Mouse (Mus musculus) pancreas, adult 10 weeks (tissue): ENCODE results near the gene Nphs1. TPM values are rescaled to one million over a fixed set of nuclear protein-coding genes. Genes with fewer than 3 reads are reported as not detected.

Source experiments
- polyA plus RNA-seq: library from polyadenylated mRNA; stranded (reverse); fragments of 350-450 nt; fragmentation: Illumina TruSeq; extraction: RNeasy Lipid Tissue Mini Kit (QIAGEN cat#74804); gene quantifications from one replicate; pipeline ENCODE4 v1.2.3, GENCODE M21; 2015; ENCODE audit warnings: low read depth, low replicate concordance; ENCODE audit not compliant: insufficient read depth

Gene Nphs1
- 42.1 TPM for polyA plus RNA-seq

GRCm38 (mm10) chr7:30457629-30458330 lies at the start of gene Nphs1, which contains the start of gene Kirrel2:
Gene Nphs1, plus strand, starts transcription at chr7:30458315.
Gene Kirrel2, minus strand, starts transcription at chr7:30457690.

GRCm38 (mm10) chr7:30413596-30413995 lies 44.5 kb upstream of the Nphs1 start, which contains the start of gene Tyrobp:
Gene Tyrobp, plus strand, starts transcription at chr7:30413760.

GRCm38 (mm10) chr7:30419561-30420499 lies 38.3 kb upstream of the Nphs1 start, which contains the start of gene Hcst:
Gene Hcst, minus strand, starts transcription at chr7:30419854.

GRCm38 (mm10) chr7:30421175-30421889 lies 36.8 kb upstream of the Nphs1 start, which contains the start of gene Nfkbid:
Gene Nfkbid, plus strand, starts transcription at chr7:30421732.

GRCm38 (mm10) chr7:30444971-30445751 lies 13.0 kb upstream of the Nphs1 start, which contains the start of gene Aplp1:
Gene Aplp1, minus strand, starts transcription at chr7:30445535.

GRCm38 (mm10) chr7:30493401-30493931 lies 35.4 kb downstream of the Nphs1 start, which contains the start of gene Prodh2:
Gene Prodh2, plus strand, starts transcription at chr7:30493622.

GRCm38 (mm10) chr7:30534633-30535577 lies 76.8 kb downstream of the Nphs1 start, which contains the start of gene Arhgap33:
Gene Arhgap33, minus strand, starts transcription at chr7:30535060.

Other genes starting within 250 kb of the Nphs1 start
- 17.6 TPM for gene Polr2i, start 226.4 kb upstream of the Nphs1 start, polyA plus RNA-seq
- 22.9 TPM for gene Tbcb, start 226.0 kb upstream of the Nphs1 start, polyA plus RNA-seq
- gene Ovol3, start 222.6 kb upstream of the Nphs1 start, polyA plus RNA-seq, result not detected
- not detected for gene Thap8, start 178.2 kb upstream of the Nphs1 start, polyA plus RNA-seq
- 1.3 TPM for gene Wdr62, start 177.9 kb upstream of the Nphs1 start, polyA plus RNA-seq
- 6.7 TPM for gene Clip3, start 166.6 kb upstream of the Nphs1 start, polyA plus RNA-seq
- 10.9 TPM for gene Alkbh6, start 149.6 kb upstream of the Nphs1 start, polyA plus RNA-seq
- 122 TPM for gene Syne4, start 143.5 kb upstream of the Nphs1 start, polyA plus RNA-seq
- not detected for gene E130208F15Rik, start 136.6 kb upstream of the Nphs1 start, polyA plus RNA-seq
- 3.9 TPM for gene Sdhaf1, start 134.4 kb upstream of the Nphs1 start, polyA plus RNA-seq
- 2.2 TPM for gene Lrfn3, start 95.5 kb upstream of the Nphs1 start, polyA plus RNA-seq
- gene Tyrobp, start 44.6 kb upstream of the Nphs1 start, polyA plus RNA-seq, result 19.8 TPM
- not detected for gene Hcst, start 38.5 kb upstream of the Nphs1 start, polyA plus RNA-seq
- 0.81 TPM for gene Nfkbid, start 36.6 kb upstream of the Nphs1 start, polyA plus RNA-seq
- gene Aplp1, start 12.8 kb upstream of the Nphs1 start, polyA plus RNA-seq, result 34.1 TPM
- gene Kirrel2, start 625 bp upstream of the Nphs1 start, polyA plus RNA-seq, result 2.1 TPM
- not detected for gene Prodh2, start 35.3 kb downstream of the Nphs1 start, polyA plus RNA-seq
- gene Arhgap33, start 76.7 kb downstream of the Nphs1 start, polyA plus RNA-seq, result 2.0 TPM
- 4.7 TPM for gene Hspb6, start 93.9 kb downstream of the Nphs1 start, polyA plus RNA-seq
- 3.7 TPM for gene Proser3, start 94.0 kb downstream of the Nphs1 start, polyA plus RNA-seq
- gene Lin37, start 101.5 kb downstream of the Nphs1 start, polyA plus RNA-seq, result 63.0 TPM
- 5.9 TPM for gene U2af1l4, start 105.0 kb downstream of the Nphs1 start, polyA plus RNA-seq
- gene Gm49396, start 105.0 kb downstream of the Nphs1 start, polyA plus RNA-seq, result 6.8 TPM
- 57.9 TPM for gene Psenen, start 105.3 kb downstream of the Nphs1 start, polyA plus RNA-seq
- 8.7 TPM for gene Igflr1, start 107.1 kb downstream of the Nphs1 start, polyA plus RNA-seq
- gene Kmt2b, start 130.4 kb downstream of the Nphs1 start, polyA plus RNA-seq, result 13.3 TPM
- gene Zbtb32, start 140.6 kb downstream of the Nphs1 start, polyA plus RNA-seq, result not detected
- gene Upk1a, start 154.5 kb downstream of the Nphs1 start, polyA plus RNA-seq, result not detected
- 125 TPM for gene Cox6b1, start 167.8 kb downstream of the Nphs1 start, polyA plus RNA-seq
- gene Etv2, start 177.5 kb downstream of the Nphs1 start, polyA plus RNA-seq, result not detected
- gene Rbm42, start 192.0 kb downstream of the Nphs1 start, polyA plus RNA-seq, result 13.4 TPM
- gene Haus5, start 206.7 kb downstream of the Nphs1 start, polyA plus RNA-seq, result 5.9 TPM
- not detected for gene Pmis2, start 213.3 kb downstream of the Nphs1 start, polyA plus RNA-seq
- not detected for gene 2200002J24Rik, start 240.6 kb downstream of the Nphs1 start, polyA plus RNA-seq